Mouse (Mus musculus): ENCODE measurements around the gene Vwa1. TPM values are rescaled to one million over a fixed set of nuclear protein-coding genes. Genes with fewer than 3 reads are reported as not detected.

Vwa1 gene
- polyA plus RNA-seq, 1 experiment from 2014 or later, result 23.0 TPM

- Histone ChIP-seq H3K27ac (replicated peaks) (no peak overlapping the region), H3K27me3 (peaks cover 32% of the 10 kb centered on the region), H3K9ac (no peak overlapping the region), H3K4me2 (no peak overlapping the region), H3K4me3 (no peak overlapping the region), H3K4me1 (replicated peaks) (peaks cover 28% of the 10 kb centered on the region), H3K36me3 (no peaks in the 10 kb centered on the region), H3K9me3 (no peaks in the 10 kb centered on the region)
- 35% methylated on average over 2 of the region's 2 CpGs for WGBS
- no peak for ATAC-seq (ENCODE audit: low read depth)
Observed at GRCm38 (mm10) chr4:155776704-155777335, 2.3 kb upstream of the Vwa1 start.

GRCm38 (mm10) chr4:155775855-155776254, 1.4 kb upstream of the Vwa1 start:
- peak overlapping the region; percentile 75; the same call in 1 of the 2 replicates for H3K27ac ChIP-seq (replicated peaks)
- peaks cover 35% of the 10 kb centered on the region for H3K27me3 ChIP-seq
- H3K36me3 ChIP-seq, result no peaks in the 10 kb centered on the region
- H3K9ac ChIP-seq, result no peak overlapping the region
- WGBS, result 82% methylated on average over 3 of the region's 3 CpGs
- H3K4me2 ChIP-seq, result no peak overlapping the region
- no peak overlapping the region for H3K4me3 ChIP-seq
- H3K4me1 ChIP-seq (replicated peaks), result peaks cover 30% of the 10 kb centered on the region
- H3K9me3 ChIP-seq, result no peaks in the 10 kb centered on the region
- no peak for ATAC-seq (ENCODE audit: low read depth)

GRCm38 (mm10) chr4:155774971-155775740, 658 bp upstream of the Vwa1 start:
- Histone ChIP-seq H3K4me1 (replicated peaks) (peaks cover 36% of the 10 kb centered on the region), H3K4me3 (peak overlapping the region; percentile 42), H3K27me3 (peaks cover 35% of the 10 kb centered on the region), H3K36me3 (no peaks in the 10 kb centered on the region), H3K9me3 (no peaks in the 10 kb centered on the region), H3K9ac (peak overlapping the region; percentile 69), H3K27ac (replicated peaks) (peak overlapping the region; percentile 75), H3K4me2 (peak overlapping the region; percentile 66)
- WGBS, result 59% methylated on average over 9 of the region's 9 CpGs
- no peak for ATAC-seq (ENCODE audit: low read depth)

- 40% methylated on average over 5 of the region's 5 CpGs for WGBS
- Histone ChIP-seq H3K4me1 (replicated peaks) (peaks cover 42% of the 10 kb centered on the region), H3K27me3 (peaks cover 35% of the 10 kb centered on the region), H3K4me3 (peak overlapping the region; percentile 42), H3K9ac (peak overlapping the region; percentile 69), H3K27ac (replicated peaks) (peak overlapping the region; percentile 75; the same call in 1 of the 2 replicates), H3K9me3 (no peaks in the 10 kb centered on the region), H3K4me2 (peak overlapping the region; percentile 66), H3K36me3 (no peaks in the 10 kb centered on the region)
- no peak for ATAC-seq (ENCODE audit: low read depth)
Observed at GRCm38 (mm10) chr4:155773335-155774078, 991 bp downstream of the Vwa1 start.

GRCm38 (mm10) chr4:155772786-155773185, 1.7 kb downstream of the Vwa1 start:
- H3K4me2 ChIP-seq, result peak overlapping the region; percentile 66
- no peak overlapping the region for H3K9ac ChIP-seq
- peaks cover 35% of the 10 kb centered on the region for H3K27me3 ChIP-seq
- 0 out of 2 replicates have a peak overlapping the region, but pooled peaks have one; percentile 42 for H3K4me3 ChIP-seq
- ATAC-seq (ENCODE audit: low read depth), result no peak
- peaks cover 42% of the 10 kb centered on the region for H3K4me1 ChIP-seq (replicated peaks)
- WGBS, result 87% methylated on average over 13 of the region's 13 CpGs
- no peaks in the 10 kb centered on the region for H3K36me3 ChIP-seq
- H3K9me3 ChIP-seq, result no peaks in the 10 kb centered on the region
- no peak overlapping the region for H3K27ac ChIP-seq (replicated peaks)

GRCm38 (mm10) chr4:155771706-155772105, 2.8 kb downstream of the Vwa1 start:
- ATAC-seq (ENCODE audit: low read depth), result no peak
- Histone ChIP-seq H3K4me3 (no peak overlapping the region), H3K4me2 (peak overlapping the region; percentile 66), H3K9me3 (no peaks in the 10 kb centered on the region), H3K27me3 (peaks cover 35% of the 10 kb centered on the region), H3K4me1 (replicated peaks) (peaks cover 42% of the 10 kb centered on the region), H3K36me3 (no peaks in the 10 kb centered on the region), H3K9ac (no peak overlapping the region), H3K27ac (replicated peaks) (no peak overlapping the region)
- WGBS, result 82% methylated on average over 2 of the region's 2 CpGs

GRCm38 (mm10) chr4:155770626-155771025, 3.9 kb downstream of the Vwa1 start:
- WGBS, result 43% methylated on average over 23 of the region's 24 CpGs
- no peak for ATAC-seq (ENCODE audit: low read depth)

GRCm38 (mm10) chr4:155769880-155770512, 4.5 kb downstream of the Vwa1 start:
- peaks cover 25% of the 10 kb centered on the region for H3K27me3 ChIP-seq
- peak; percentile 78 for ATAC-seq (ENCODE audit: low read depth)
- peak overlapping the region; percentile 46 for H3K4me3 ChIP-seq
- H3K4me1 ChIP-seq (replicated peaks), result peaks cover 33% of the 10 kb centered on the region
- peak overlapping the region; percentile 49 for H3K27ac ChIP-seq (replicated peaks)
- under 1% methylated on average over 36 of the region's 39 CpGs for WGBS
- H3K9me3 ChIP-seq, result no peaks in the 10 kb centered on the region
- H3K4me2 ChIP-seq, result peak overlapping the region; percentile 66
- no peaks in the 10 kb centered on the region for H3K36me3 ChIP-seq
- peak overlapping the region; percentile 81 for H3K9ac ChIP-seq

More at GRCm38 (mm10) chr4:155770626-155771025, 3.9 kb downstream of the Vwa1 start:
- H3K4me1 ChIP-seq (replicated peaks), result peaks cover 39% of the 10 kb centered on the region
- no peaks in the 10 kb centered on the region for H3K9me3 ChIP-seq
- peak overlapping the region; percentile 81 for H3K9ac ChIP-seq
- peak overlapping the region; percentile 46 for H3K4me3 ChIP-seq
- H3K4me2 ChIP-seq, result peak overlapping the region; percentile 66
- H3K27ac ChIP-seq (replicated peaks), result no peak overlapping the region
- H3K36me3 ChIP-seq, result no peaks in the 10 kb centered on the region
- peaks cover 31% of the 10 kb centered on the region for H3K27me3 ChIP-seq

GRCm38 (mm10) chr4:155769496-155769879, 5.0 kb downstream of the Vwa1 start:
- 69% methylated on average over 5 of the region's 5 CpGs for WGBS
- peak overlapping the region; percentile 81 for H3K9ac ChIP-seq

GRCm38 (mm10) chr4:155762357-155762756, 12.1 kb downstream of the Vwa1 start:
- H3K36me3 ChIP-seq, result peaks cover 4% of the 10 kb centered on the region; the same call in 1 of the 2 replicates
- H3K9me3 ChIP-seq, result no peaks in the 10 kb centered on the region
- no peak overlapping the region for H3K27ac ChIP-seq (replicated peaks)
- 92% methylated on average over 3 of the region's 3 CpGs for WGBS
- H3K4me2 ChIP-seq, result no peak overlapping the region
- no peak overlapping the region for H3K9ac ChIP-seq
- H3K4me3 ChIP-seq, result no peak overlapping the region
- no peak for ATAC-seq (ENCODE audit: low read depth)
- no peaks in the 10 kb centered on the region for H3K27me3 ChIP-seq
- H3K4me1 ChIP-seq (replicated peaks), result peaks cover 31% of the 10 kb centered on the region

More at GRCm38 (mm10) chr4:155769496-155769879, 5.0 kb downstream of the Vwa1 start:
- Histone ChIP-seq H3K27ac (replicated peaks) (peak overlapping the region; percentile 49), H3K4me1 (replicated peaks) (peaks cover 27% of the 10 kb centered on the region), H3K27me3 (peaks cover 24% of the 10 kb centered on the region), H3K9me3 (no peaks in the 10 kb centered on the region), H3K4me3 (peak overlapping the region; percentile 46), H3K4me2 (peak overlapping the region; percentile 66), H3K36me3 (no peaks in the 10 kb centered on the region)
- peak; percentile 2; the same call in 1 of the 2 replicates for ATAC-seq (ENCODE audit: low read depth)

- 0 out of 2 replicates have a peak overlapping the region, but pooled peaks have one; percentile 18 for H3K27ac ChIP-seq (replicated peaks)
- ATAC-seq (ENCODE audit: low read depth), result peak; percentile 34; the same call in 1 of the 2 replicates
Observed at GRCm38 (mm10) chr4:155761356-155762099, 13.0 kb downstream of the Vwa1 start.

More at GRCm38 (mm10) chr4:155761356-155762099, 13.0 kb downstream of the Vwa1 start:
- H3K27me3 ChIP-seq, result no peaks in the 10 kb centered on the region
- H3K4me1 ChIP-seq (replicated peaks), result peaks cover 31% of the 10 kb centered on the region
- WGBS, result 3% methylated on average over 28 of the region's 28 CpGs
- H3K9me3 ChIP-seq, result no peaks in the 10 kb centered on the region
- H3K4me3 ChIP-seq, result peak overlapping the region; percentile 90
- peak overlapping the region; percentile 100 for H3K4me2 ChIP-seq
- peak overlapping the region; percentile 81 for H3K9ac ChIP-seq
- peaks cover 11% of the 10 kb centered on the region for H3K36me3 ChIP-seq
